Mouse (Mus musculus): ENCODE data around the gene Rcl1.

Gene Rcl1

GRCm38 (mm10) chr19:29155552-29155951 lies 54.4 kb downstream of the Rcl1 start:
- DNase-seq = no peak

- DNase-seq = no peak
Observed at GRCm38 (mm10) chr19:29156417-29156816, 55.2 kb downstream of the Rcl1 start.

- no peak for DNase-seq
Observed at GRCm38 (mm10) chr19:29157678-29158466, 56.7 kb downstream of the Rcl1 start.

- DNase-seq = no peak
Observed at GRCm38 (mm10) chr19:29158486-29158885, 57.3 kb downstream of the Rcl1 start.

- no peak for DNase-seq
Observed at GRCm38 (mm10) chr19:29163817-29164527, 62.8 kb downstream of the Rcl1 start.

GRCm38 (mm10) chr19:29164528-29165166 lies 63.5 kb downstream of the Rcl1 start:
- DNase-seq = no peak

GRCm38 (mm10) chr19:29167938-29168337 lies 66.8 kb downstream of the Rcl1 start:
- no peak for DNase-seq

- DNase-seq = no peak
Observed at GRCm38 (mm10) chr19:29180336-29180735, 79.2 kb downstream of the Rcl1 start.

- no peak for DNase-seq
Observed at GRCm38 (mm10) chr19:29182166-29182565, 81.0 kb downstream of the Rcl1 start.

- DNase-seq = no peak
Observed at GRCm38 (mm10) chr19:29185122-29185521, 83.9 kb downstream of the Rcl1 start.

GRCm38 (mm10) chr19:29185552-29186232 lies 84.5 kb downstream of the Rcl1 start:
- DNase-seq = no peak

GRCm38 (mm10) chr19:29188879-29189278 lies 87.7 kb downstream of the Rcl1 start:
- DNase-seq = no peak

Measured in cerebellum, adult 8-10 months (tissue).